In the genomic region with DNA sequence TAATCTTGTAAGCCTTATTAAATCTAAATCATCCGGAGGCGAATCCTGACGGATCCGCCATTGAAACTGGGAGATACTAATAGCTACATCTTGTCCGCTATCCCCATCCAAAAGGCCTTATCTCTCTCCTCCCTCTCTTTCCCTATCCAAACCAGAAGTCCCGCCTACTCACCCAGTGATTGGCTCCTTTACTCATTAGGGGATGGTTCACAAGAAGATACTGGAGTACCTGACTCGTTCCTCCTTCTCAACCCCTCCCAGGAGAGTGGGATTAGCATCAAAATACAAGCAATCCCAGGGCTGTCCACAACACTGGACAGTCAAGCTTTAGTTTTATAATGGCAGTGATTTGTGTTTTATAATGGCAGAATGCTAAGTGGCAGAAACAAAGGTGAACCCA, we compare ENCODE assay signal across 34 mouse cellular contexts. TPM values are rescaled to one million over a fixed set of nuclear protein-coding genes. Genes with fewer than 3 reads are reported as not detected.
DNase-seq lines count a peak whose midpoint lies in the region; ATAC-seq and TF ChIP-seq lines count a peak whose summit lies in the region.
"Had no signal": no experiment of that assay in that cellular context is flagged by ENCODE, and none has a peak within 500 bp of the region (broad histone marks: within the 10 kb centered on the region; RNA-seq: fewer than 3 reads in every experiment).

No protein-coding gene starts in this region.

- no peaks in the 10 kb centered on the region for H3K27me3 ChIP-seq in hindbrain, embryonic 11.5 days (ENCODE audit: control insufficient read depth, insufficient read depth, low read length)
- no peaks in the 10 kb centered on the region for H3K27me3 ChIP-seq in hindbrain, postnatal 0 days (ENCODE audit: insufficient read depth, low read length)
- H3K27me3 ChIP-seq: embryonic facial prominence, embryonic 13.5 days; embryonic facial prominence, embryonic 15.5 days; forebrain, embryonic 12.5 days had no signal

- 69% methylated on average over 7 of the region's 7 CpGs for WGBS in hindbrain, embryonic 11.5 days
- 75% methylated on average over 7 of the region's 7 CpGs for WGBS in hindbrain, postnatal 0 days

- H3K9ac ChIP-seq in ES-E14 (ENCODE audit: insufficient read depth, low read depth, low read length, poor library complexity, severe bottlenecking) = no peak overlapping the region
- H3K9ac ChIP-seq in hindbrain, embryonic 11.5 days (ENCODE audit: low read depth, low read length) = no peak overlapping the region
- no peak overlapping the region for H3K9ac ChIP-seq in hindbrain, postnatal 0 days (replicated peaks; ENCODE audit: low read length)
- H3K9ac ChIP-seq: embryonic facial prominence, embryonic 13.5 days; embryonic facial prominence, embryonic 15.5 days; forebrain, embryonic 12.5 days had no signal

- ATAC-seq in hindbrain, embryonic 11.5 days (ENCODE audit: low FRiP score) = no peak
- no peak for ATAC-seq in hindbrain, postnatal 0 days
- ATAC-seq: activated CD4-positive, CD25-positive, alpha-beta regulatory T cell, adult 4 months; CD4-positive, CD25-positive, alpha-beta regulatory T cell, adult 4 months; forebrain, embryonic 14.5 days; forebrain, embryonic 16.5 days had no signal

- no peaks in the 10 kb centered on the region for H3K9me3 ChIP-seq in ES-E14 (ENCODE audit: control insufficient read depth, insufficient read depth, low read depth, low read length)
- H3K9me3 ChIP-seq in hindbrain, embryonic 11.5 days (ENCODE audit: control insufficient read depth, low read length) = no peaks in the 10 kb centered on the region
- H3K9me3 ChIP-seq in hindbrain, postnatal 0 days (ENCODE audit: low read length) = no peaks in the 10 kb centered on the region
- H3K9me3 ChIP-seq: embryonic facial prominence, embryonic 13.5 days; embryonic facial prominence, embryonic 15.5 days; forebrain, embryonic 10.5 days; forebrain, embryonic 12.5 days had no signal

- H3K4me3 ChIP-seq in ES-E14 (ENCODE audit: insufficient read depth in 1 of 2, low read depth in 1 of 2, low read length in 2 of 2, poor library complexity in 1 of 2, severe bottlenecking in 1 of 2) = peak overlapping the region in 1 of 2 experiments; percentile 6; a peak in 1 of 4 replicates
- no peak overlapping the region for H3K4me3 ChIP-seq in hindbrain, embryonic 11.5 days (ENCODE audit: low read depth, low read length)
- no peak overlapping the region for H3K4me3 ChIP-seq in hindbrain, postnatal 0 days (ENCODE audit: low read length)
- H3K4me3 ChIP-seq: embryonic facial prominence, embryonic 13.5 days; embryonic facial prominence, embryonic 15.5 days; erythroblast, embryonic 14.5 days; forebrain, embryonic 10.5 days; forebrain, embryonic 12.5 days had no signal

- peak; percentile 76 for DNase-seq in heart, adult 11 months
- DNase-seq in heart, postnatal 10 days = no peak
- DNase-seq in ES-E14 (ENCODE audit: low read depth, low spot score) (peak; percentile 19), WW6 (ENCODE audit: low read depth, low spot score) (peak; percentile 56)
- no peak for DNase-seq in hindbrain, embryonic 11.5 days (ENCODE audit: low spot score)
- DNase-seq in adrenal gland, adult (ENCODE audit: inconsistent age in 2 of 2, low spot score in 1 of 2) = no peak
- DNase-seq in hindbrain, postnatal 0 days (ENCODE audit: low spot score) = no peak
- DNase-seq: adrenal gland, adult 2 months; adrenal gland, postnatal 25 days; B cell, adult 2 months; cerebellum, adult 11 months; cerebellum, adult 18-20 months; cerebellum, adult 8-10 months; cerebellum, adult 9-11 months; cerebellum, postnatal 14 days; cerebellum, postnatal 36 days; embryo, embryonic 11 days had no signal

- no peak overlapping the region for H3K27ac ChIP-seq in ES-E14 (ENCODE audit: insufficient read depth, low read depth, low read length, poor library complexity, severe bottlenecking)
- no peak overlapping the region for H3K27ac ChIP-seq in hindbrain, embryonic 11.5 days (ENCODE audit: low read depth, low read length)
- no peak overlapping the region for H3K27ac ChIP-seq in hindbrain, postnatal 0 days
- H3K27ac ChIP-seq: embryonic facial prominence, embryonic 13.5 days; embryonic facial prominence, embryonic 15.5 days; forebrain, embryonic 10.5 days; forebrain, embryonic 12.5 days had no signal

- intact Hi-C loops in heart, postnatal 10 days (cut with DNase I) = no loop called here

- no peak for TF ChIP-seq CTCF in hindbrain, postnatal 0 days (IDR thresholded peaks at IDR 0.05; ENCODE audit: low read depth)

- in situ Hi-C loops in ES-E14 (cut with MboI; ENCODE audit: low sequenced_read_pairs in 2 of 2, unreplicated experiment in 2 of 2) = loop anchor here in 1 of 2 experiments (25.0 kb wide), 1 partner anchor 170 kb away; the partner anchor contains the start of gene Wfdc21

- no peak overlapping the region for H3K4me2 ChIP-seq in hindbrain, embryonic 11.5 days (replicated peaks; ENCODE audit: low read depth, low read length)
- H3K4me2 ChIP-seq in hindbrain, postnatal 0 days (ENCODE audit: low read depth, low read length) = no peak overlapping the region
- H3K4me2 ChIP-seq: embryonic facial prominence, embryonic 13.5 days; embryonic facial prominence, embryonic 15.5 days; forebrain, embryonic 12.5 days had no signal

- H3K4me1 ChIP-seq in ES-E14 (ENCODE audit: control insufficient read depth in 2 of 2, insufficient read depth in 2 of 2, low read length in 2 of 2, poor library complexity in 1 of 2) = no peaks in the 10 kb centered on the region
- H3K4me1 ChIP-seq in hindbrain, embryonic 11.5 days (replicated peaks; ENCODE audit: control insufficient read depth, insufficient read depth, low read length) = no peaks in the 10 kb centered on the region
- no peaks in the 10 kb centered on the region for H3K4me1 ChIP-seq in hindbrain, postnatal 0 days (ENCODE audit: insufficient read depth, low read length)
- H3K4me1 ChIP-seq: embryonic facial prominence, embryonic 13.5 days; embryonic facial prominence, embryonic 15.5 days; forebrain, embryonic 10.5 days; forebrain, embryonic 12.5 days had no signal

- no peaks in the 10 kb centered on the region for H3K36me3 ChIP-seq in ES-E14 (ENCODE audit: control insufficient read depth, insufficient read depth, low read length, poor library complexity, severe bottlenecking)
- H3K36me3 ChIP-seq in hindbrain, embryonic 11.5 days (ENCODE audit: control insufficient read depth, insufficient read depth, low read length) = no peaks in the 10 kb centered on the region
- no peaks in the 10 kb centered on the region for H3K36me3 ChIP-seq in hindbrain, postnatal 0 days (ENCODE audit: insufficient read depth, low read length)
- H3K36me3 ChIP-seq: embryonic facial prominence, embryonic 13.5 days; embryonic facial prominence, embryonic 15.5 days; forebrain, embryonic 10.5 days; forebrain, embryonic 12.5 days had no signal

TF ChIP-seq in ES-E14, 5 proteins besides CTCF, POLR2A, EP300 and RAD21:
- no peak for TF ChIP-seq MAFK (IDR thresholded peaks at IDR 0.05; ENCODE audit: insufficient read depth, low read depth, low read length)
- no peak for TF ChIP-seq ZC3H11A (IDR thresholded peaks at IDR 0.05; ENCODE audit: borderline replicate concordance, low read depth, low read length)
- TF ChIP-seq CHD2 (IDR thresholded peaks at IDR 0.05; ENCODE audit: low read depth, low read length) = no peak
- TF ChIP-seq HCFC1 (IDR thresholded peaks at IDR 0.05; ENCODE audit: borderline replicate concordance, insufficient read depth, low read length) = no peak
- no peak for TF ChIP-seq ZNF384 (IDR thresholded peaks at IDR 0.05; ENCODE audit: low read depth, low read length)

RNA-seq across cellular contexts. Expression of gene Ccl9, which starts 11.1 kb away (rescaled TPM):
- 1 to 10 TPM; 2.9 to 5.3 TPM for total RNA-seq in heart, postnatal 10 days (2021)
- total RNA-seq in ES-E14 (2012; rRNA removed) = 0.18 TPM in 1 of 2 replicates, not detected in the other
- polyA plus RNA-seq in hindbrain, embryonic 11.5 days (2014; fragmentation: Nextera tagmentation; extraction: Ambion mirVana) = 2.1 and 3.1 TPM in 2 replicates
- total RNA-seq in hindbrain, postnatal 0 days (2014; rRNA removed) = 0.97 and 1.9 TPM in 2 replicates
- 1.7 and 1.9 TPM in 2 replicates for polyA plus RNA-seq in hindbrain, postnatal 0 days (2015; fragmentation: Nextera tagmentation; extraction: Ambion mirVana)
- polyA plus RNA-seq: CD4-positive, CD25-positive, alpha-beta regulatory T cell, adult 4 months; erythroblast, embryonic 14.5 days had no signal

RNA-seq across cellular contexts. Expression of gene Ccl6, which starts 25.6 kb away (rescaled TPM):
- 1 to 10 TPM; 3.0 to 4.5 TPM for total RNA-seq in heart, postnatal 10 days (2021)
- total RNA-seq in ES-E14 (2012; rRNA removed) = 0.36 and 0.42 TPM in 2 replicates
- 0.98 and 1.3 TPM in 2 replicates for polyA plus RNA-seq in hindbrain, embryonic 11.5 days (2014; fragmentation: Nextera tagmentation; extraction: Ambion mirVana)
- 0.40 TPM in 1 of 2 replicates, not detected in the other for total RNA-seq in hindbrain, postnatal 0 days (2014; rRNA removed)
- 3.3 and 3.7 TPM in 2 replicates for polyA plus RNA-seq in hindbrain, postnatal 0 days (2015; fragmentation: Nextera tagmentation; extraction: Ambion mirVana)
- total RNA-seq: MEL had no signal
- polyA plus RNA-seq: CD4-positive, CD25-positive, alpha-beta regulatory T cell, adult 4 months; erythroblast, embryonic 14.5 days had no signal

RNA-seq across cellular contexts. Expression of gene Ccl5, which starts 37.0 kb away (rescaled TPM):
- not detected for total RNA-seq in heart, postnatal 10 days (2021)
- not detected in 2 replicates for total RNA-seq in ES-E14 (2012; rRNA removed)
- polyA plus RNA-seq in hindbrain, embryonic 11.5 days (2014; fragmentation: Nextera tagmentation; extraction: Ambion mirVana) = 0.42 TPM in 1 of 2 replicates, not detected in the other
- not detected in 2 replicates for total RNA-seq in hindbrain, postnatal 0 days (2014; rRNA removed)
- polyA plus RNA-seq in hindbrain, postnatal 0 days (2015; fragmentation: Nextera tagmentation; extraction: Ambion mirVana) = 0.38 TPM in 1 of 2 replicates, not detected in the other
- total RNA-seq: MEL had no signal
- polyA plus RNA-seq: embryonic facial prominence, embryonic 11.5 days; embryonic facial prominence, embryonic 13.5 days; erythroblast, embryonic 14.5 days; forebrain, embryonic 12.5 days had no signal

RNA-seq across cellular contexts. Expression of gene Heatr9, which starts 45.3 kb away (rescaled TPM):
- not detected for total RNA-seq in heart, postnatal 10 days (2021)
- not detected in 2 replicates for total RNA-seq in ES-E14 (2012; rRNA removed)
- polyA plus RNA-seq in hindbrain, embryonic 11.5 days (2014; fragmentation: Nextera tagmentation; extraction: Ambion mirVana) = not detected in 2 replicates
- not detected in 2 replicates for total RNA-seq in hindbrain, postnatal 0 days (2014; rRNA removed)
- not detected in 2 replicates for polyA plus RNA-seq in hindbrain, postnatal 0 days (2015; fragmentation: Nextera tagmentation; extraction: Ambion mirVana)
- total RNA-seq: adrenal gland, adult 2 months; adrenal gland, postnatal 10 days; adrenal gland, postnatal 25 days; adrenal gland, postnatal 4 days; CH12.LX; common myeloid progenitor, adult 5-6 weeks; MEL had no signal
- polyA plus RNA-seq: adrenal gland, adult 2 months; brain, embryonic 14.5 days; embryonic facial prominence, embryonic 11.5 days; embryonic facial prominence, embryonic 13.5 days; embryonic facial prominence, embryonic 15.5 days; erythroblast, embryonic 14.5 days; forebrain, embryonic 10.5 days; forebrain, embryonic 14.5 days; forebrain, embryonic 16.5 days; frontal cortex, adult 2 months had no signal

Comparison
In these comparisons a context has a peak if more than half of its experiments do, and no peak if none do; other contexts are left out.
1. DNase-seq: peak in heart, adult 11 months (single experiment), ES-E14 (single experiment) and WW6 (single experiment); none in heart, postnatal 10 days (0 of 2), hindbrain, embryonic 11.5 days (single experiment), adrenal gland, adult (0 of 2) and hindbrain, postnatal 0 days (single experiment).